Mouse (Mus musculus): ENCODE measurements around the gene Nkx6-2. TPM values are rescaled to one million over a fixed set of nuclear protein-coding genes. Genes with fewer than 3 reads are reported as not detected.

Nkx6-2 gene
- polyA plus RNA-seq, 1 experiment from 2014 or later, result 0.41 TPM

- Histone ChIP-seq H3K4me1 (replicated peaks; ENCODE audit: control insufficient read depth, insufficient read depth, low read length) (0 out of 2 replicates have a peak, but pooled peaks cover 3% of the 10 kb centered on the region), H3K27ac (ENCODE audit: low read depth) (no peak overlapping the region), H3K27me3 (replicated peaks; ENCODE audit: control insufficient read depth, insufficient read depth, low read length) (peaks cover 33% of the 10 kb centered on the region), H3K4me2 (ENCODE audit: low read length) (no peak overlapping the region), H3K9me3 (ENCODE audit: control insufficient read depth, low read length) (no peaks in the 10 kb centered on the region), H3K36me3 (ENCODE audit: control insufficient read depth, insufficient read depth, low read length) (peaks cover 31% of the 10 kb centered on the region), H3K9ac (ENCODE audit: low read length) (no peak overlapping the region), H3K4me3 (ENCODE audit: low read depth, low read length) (no peak overlapping the region)
- no peak for DNase-seq (ENCODE audit: low spot score)
- WGBS, result 58% methylated on average over 16 of the region's 16 CpGs
- no peak for ATAC-seq (replicated peaks; ENCODE audit: low FRiP score, low TSS enrichment, low read depth)
These were observed 6.4 kb downstream of the Nkx6-2 start for GRCm38 (mm10) chr7:139576064-139576686.

GRCm38 (mm10) chr7:139572665-139573064, 9.9 kb downstream of the Nkx6-2 start:
- Histone ChIP-seq H3K4me2 (ENCODE audit: low read length) (no peak overlapping the region), H3K36me3 (ENCODE audit: control insufficient read depth, insufficient read depth, low read length) (peaks cover 26% of the 10 kb centered on the region), H3K4me1 (replicated peaks; ENCODE audit: control insufficient read depth, insufficient read depth, low read length) (no peaks in the 10 kb centered on the region), H3K4me3 (ENCODE audit: low read depth, low read length) (no peak overlapping the region), H3K9ac (ENCODE audit: low read length) (no peak overlapping the region), H3K27me3 (replicated peaks; ENCODE audit: control insufficient read depth, insufficient read depth, low read length) (no peaks in the 10 kb centered on the region), H3K27ac (ENCODE audit: low read depth) (no peak overlapping the region), H3K9me3 (ENCODE audit: control insufficient read depth, low read length) (no peaks in the 10 kb centered on the region)
- no peak for DNase-seq (ENCODE audit: low spot score)
- WGBS, result 63% methylated on average over 3 of the region's 3 CpGs
- ATAC-seq (replicated peaks; ENCODE audit: low FRiP score, low TSS enrichment, low read depth), result no peak

- WGBS, result 92% methylated on average over 5 of the region's 5 CpGs
- H3K9ac ChIP-seq (ENCODE audit: low read length), result no peak overlapping the region
- no peaks in the 10 kb centered on the region for H3K4me1 ChIP-seq (replicated peaks; ENCODE audit: control insufficient read depth, insufficient read depth, low read length)
- ATAC-seq (replicated peaks; ENCODE audit: low FRiP score, low TSS enrichment, low read depth) (no peak), DNase-seq (ENCODE audit: low spot score) (no peak)
- H3K9me3 ChIP-seq (ENCODE audit: control insufficient read depth, low read length), result no peaks in the 10 kb centered on the region
- H3K27me3 ChIP-seq (replicated peaks; ENCODE audit: control insufficient read depth, insufficient read depth, low read length), result no peaks in the 10 kb centered on the region
- H3K27ac ChIP-seq (ENCODE audit: low read depth), result no peak overlapping the region
- H3K36me3 ChIP-seq (ENCODE audit: control insufficient read depth, insufficient read depth, low read length), result peaks cover 29% of the 10 kb centered on the region
- H3K4me3 ChIP-seq (ENCODE audit: low read depth, low read length), result no peak overlapping the region
- H3K4me2 ChIP-seq (ENCODE audit: low read length), result no peak overlapping the region
These were observed 11.8 kb downstream of the Nkx6-2 start for GRCm38 (mm10) chr7:139570788-139571187.

GRCm38 (mm10) chr7:139566533-139566932, 16.1 kb downstream of the Nkx6-2 start:
- 68% methylated on average over 8 of the region's 8 CpGs for WGBS
- Histone ChIP-seq H3K27ac (ENCODE audit: low read depth) (no peak overlapping the region), H3K4me3 (ENCODE audit: low read depth, low read length) (no peak overlapping the region), H3K9ac (ENCODE audit: low read length) (no peak overlapping the region), H3K9me3 (ENCODE audit: control insufficient read depth, low read length) (no peaks in the 10 kb centered on the region), H3K4me2 (ENCODE audit: low read length) (no peak overlapping the region), H3K36me3 (ENCODE audit: control insufficient read depth, insufficient read depth, low read length) (peaks cover 35% of the 10 kb centered on the region), H3K4me1 (replicated peaks; ENCODE audit: control insufficient read depth, insufficient read depth, low read length) (no peaks in the 10 kb centered on the region), H3K27me3 (replicated peaks; ENCODE audit: control insufficient read depth, insufficient read depth, low read length) (no peaks in the 10 kb centered on the region)
- no peak for ATAC-seq (replicated peaks; ENCODE audit: low FRiP score, low TSS enrichment, low read depth)
- DNase-seq (ENCODE audit: low spot score), result no peak

GRCm38 (mm10) chr7:139565998-139566397, 16.6 kb downstream of the Nkx6-2 start:
- H3K4me1 ChIP-seq (replicated peaks; ENCODE audit: control insufficient read depth, insufficient read depth, low read length), result no peaks in the 10 kb centered on the region
- H3K9ac ChIP-seq (ENCODE audit: low read length), result no peak overlapping the region
- ATAC-seq (replicated peaks; ENCODE audit: low FRiP score, low TSS enrichment, low read depth), result no peak
- H3K4me2 ChIP-seq (ENCODE audit: low read length), result no peak overlapping the region
- no peak overlapping the region for H3K4me3 ChIP-seq (ENCODE audit: low read depth, low read length)
- H3K9me3 ChIP-seq (ENCODE audit: control insufficient read depth, low read length), result no peaks in the 10 kb centered on the region
- H3K36me3 ChIP-seq (ENCODE audit: control insufficient read depth, insufficient read depth, low read length), result peaks cover 32% of the 10 kb centered on the region
- no peaks in the 10 kb centered on the region for H3K27me3 ChIP-seq (replicated peaks; ENCODE audit: control insufficient read depth, insufficient read depth, low read length)
- 74% methylated on average over 6 of the region's 6 CpGs for WGBS
- H3K27ac ChIP-seq (ENCODE audit: low read depth), result no peak overlapping the region
- no peak for DNase-seq (ENCODE audit: low spot score)

- DNase-seq (ENCODE audit: low spot score) (no peak), ATAC-seq (replicated peaks; ENCODE audit: low FRiP score, low TSS enrichment, low read depth) (no peak)
- no peaks in the 10 kb centered on the region for H3K27me3 ChIP-seq (replicated peaks; ENCODE audit: control insufficient read depth, insufficient read depth, low read length)
- WGBS, result 90% methylated on average over 2 of the region's 2 CpGs
- H3K36me3 ChIP-seq (ENCODE audit: control insufficient read depth, insufficient read depth, low read length), result peaks cover 41% of the 10 kb centered on the region
- H3K4me3 ChIP-seq (ENCODE audit: low read depth, low read length), result no peak overlapping the region
- H3K4me2 ChIP-seq (ENCODE audit: low read length), result no peak overlapping the region
- H3K9me3 ChIP-seq (ENCODE audit: control insufficient read depth, low read length), result no peaks in the 10 kb centered on the region
- no peak overlapping the region for H3K9ac ChIP-seq (ENCODE audit: low read length)
- H3K4me1 ChIP-seq (replicated peaks; ENCODE audit: control insufficient read depth, insufficient read depth, low read length), result no peaks in the 10 kb centered on the region
- no peak overlapping the region for H3K27ac ChIP-seq (ENCODE audit: low read depth)
These were observed 18.4 kb downstream of the Nkx6-2 start for GRCm38 (mm10) chr7:139564161-139564560.

GRCm38 (mm10) chr7:139563425-139563824, 19.2 kb downstream of the Nkx6-2 start:
- Histone ChIP-seq H3K4me2 (ENCODE audit: low read length) (no peak overlapping the region), H3K4me3 (ENCODE audit: low read depth, low read length) (no peak overlapping the region), H3K36me3 (ENCODE audit: control insufficient read depth, insufficient read depth, low read length) (peaks cover 47% of the 10 kb centered on the region), H3K9me3 (ENCODE audit: control insufficient read depth, low read length) (no peaks in the 10 kb centered on the region), H3K9ac (ENCODE audit: low read length) (no peak overlapping the region), H3K4me1 (replicated peaks; ENCODE audit: control insufficient read depth, insufficient read depth, low read length) (no peaks in the 10 kb centered on the region), H3K27ac (ENCODE audit: low read depth) (no peak overlapping the region), H3K27me3 (replicated peaks; ENCODE audit: control insufficient read depth, insufficient read depth, low read length) (no peaks in the 10 kb centered on the region)
- DNase-seq (ENCODE audit: low spot score) (no peak), ATAC-seq (replicated peaks; ENCODE audit: low FRiP score, low TSS enrichment, low read depth) (no peak)
- WGBS, result 79% methylated on average over 4 of the region's 4 CpGs

- H3K27me3 ChIP-seq (replicated peaks; ENCODE audit: control insufficient read depth, insufficient read depth, low read length), result no peaks in the 10 kb centered on the region
- DNase-seq (ENCODE audit: low spot score) (no peak), ATAC-seq (replicated peaks; ENCODE audit: low FRiP score, low TSS enrichment, low read depth) (no peak)
- H3K9me3 ChIP-seq (ENCODE audit: control insufficient read depth, low read length), result no peaks in the 10 kb centered on the region
- no peaks in the 10 kb centered on the region for H3K4me1 ChIP-seq (replicated peaks; ENCODE audit: control insufficient read depth, insufficient read depth, low read length)
- peaks cover 27% of the 10 kb centered on the region for H3K36me3 ChIP-seq (ENCODE audit: control insufficient read depth, insufficient read depth, low read length)
- no peak overlapping the region for H3K4me2 ChIP-seq (ENCODE audit: low read length)
- H3K27ac ChIP-seq (ENCODE audit: low read depth), result no peak overlapping the region
- H3K4me3 ChIP-seq (ENCODE audit: low read depth, low read length), result no peak overlapping the region
- WGBS, result 91% methylated on average over 10 of the region's 10 CpGs
- H3K9ac ChIP-seq (ENCODE audit: low read length), result no peak overlapping the region
These were observed 22.9 kb downstream of the Nkx6-2 start for GRCm38 (mm10) chr7:139559659-139560058.

- no peaks in the 10 kb centered on the region for H3K9me3 ChIP-seq (ENCODE audit: control insufficient read depth, low read length)
- H3K4me1 ChIP-seq (replicated peaks; ENCODE audit: control insufficient read depth, insufficient read depth, low read length), result no peaks in the 10 kb centered on the region
- H3K9ac ChIP-seq (ENCODE audit: low read length), result no peak overlapping the region
- H3K4me2 ChIP-seq (ENCODE audit: low read length), result no peak overlapping the region
- H3K27ac ChIP-seq (ENCODE audit: low read depth), result no peak overlapping the region
- ATAC-seq (replicated peaks; ENCODE audit: low FRiP score, low TSS enrichment, low read depth) (no peak), DNase-seq (ENCODE audit: low spot score) (no peak)
- WGBS, result 50% methylated on average over 10 of the region's 10 CpGs
- H3K27me3 ChIP-seq (replicated peaks; ENCODE audit: control insufficient read depth, insufficient read depth, low read length), result no peaks in the 10 kb centered on the region
- H3K36me3 ChIP-seq (ENCODE audit: control insufficient read depth, insufficient read depth, low read length), result peaks cover 20% of the 10 kb centered on the region
- no peak overlapping the region for H3K4me3 ChIP-seq (ENCODE audit: low read depth, low read length)
These were observed 25.7 kb downstream of the Nkx6-2 start for GRCm38 (mm10) chr7:139556746-139557526.
